Mouse (Mus musculus) brain, embryonic 14.5 days (tissue): ENCODE results near the gene Tmod4.

Source experiments
- CTCF ChIP-seq: fragments of 200-500 bp; IDR thresholded peaks from 2 replicates; pipeline ENCODE4 v1.5.1; 2012; ENCODE audit warnings: inconsistent platforms, mild to moderate bottlenecking, moderate library complexity, borderline replicate concordance; ENCODE audit not compliant: insufficient read depth, insufficient read length; ENCODE audit errors: extremely low read depth
- POLR2A ChIP-seq: fragments of 200-500 bp; IDR thresholded peaks from 2 replicates; pipeline ENCODE4 v1.6.1; 2012; ENCODE audit warnings: mild to moderate bottlenecking, inconsistent platforms, borderline replicate concordance; ENCODE audit not compliant: poor library complexity, insufficient read depth, insufficient read length, severe bottlenecking; ENCODE audit errors: extremely low read depth

- TF ChIP-seq POLR2A: no peak
- no peak for TF ChIP-seq CTCF
These were observed 11.3 kb downstream of the Tmod4 start for GRCm38 (mm10) chr3:95135433-95136052.
